Mouse (Mus musculus) stomach, postnatal 0 days (tissue): ENCODE measurements around the gene Vdr. TPM values are rescaled to one million over a fixed set of nuclear protein-coding genes. Genes with fewer than 3 reads are reported as not detected.

Experiments
- ATAC-seq: fragments of 200-750 bp; cut with Nextera tagmentation; 2 replicates; pipeline ENCODE4 v1.8.0; 2017; ENCODE audit not compliant: low FRiP score, low TSS enrichment
- DNase-seq: peaks from one replicate; pipeline ENCODE4 v3.0.0-alpha.2; 2016; ENCODE audit warnings: low spot score
- H3K27ac ChIP-seq: fragments of 300-500 bp; sonication (generic); replicated peaks from 2 replicates; pipeline ENCODE4 v1.5.1; 2014; ENCODE audit warnings: mild to moderate bottlenecking, control low read depth
- H3K27me3 ChIP-seq: fragments of 300-500 bp; sonication (generic); 2 replicates; pipeline ENCODE4 v1.6.1; 2014; ENCODE audit warnings: low read length; ENCODE audit not compliant: control insufficient read depth, insufficient read depth
- H3K36me3 ChIP-seq: fragments of 300-500 bp; sonication (generic); 2 replicates; pipeline ENCODE4 v1.6.1; 2014; ENCODE audit warnings: low read length, mixed read lengths; ENCODE audit not compliant: control insufficient read depth, insufficient read depth
- H3K4me1 ChIP-seq: fragments of 300-500 bp; sonication (generic); replicated peaks from 2 replicates; pipeline ENCODE4 v1.6.1; 2014; ENCODE audit warnings: antibody characterized with exemption; ENCODE audit not compliant: control insufficient read depth, insufficient read depth
- H3K4me2 ChIP-seq: fragments of 300-500 bp; sonication (generic); replicated peaks from 2 replicates; pipeline ENCODE4 v1.6.1; 2014; ENCODE audit warnings: low read depth, mild to moderate bottlenecking, control low read depth, moderate library complexity
- H3K4me3 ChIP-seq: fragments of 300-500 bp; sonication (generic); 2 replicates; pipeline ENCODE4 v1.5.1; 2014; ENCODE audit warnings: low read depth, low read length, control low read depth
- H3K9ac ChIP-seq: fragments of 300-500 bp; sonication (generic); 2 replicates; pipeline ENCODE4 v1.6.1; 2014; ENCODE audit warnings: mild to moderate bottlenecking, low read length, control low read depth, mixed read lengths
- H3K9me3 ChIP-seq: fragments of 300-500 bp; sonication (generic); 2 replicates; pipeline ENCODE4 v1.6.1; 2016; ENCODE audit warnings: low read length; ENCODE audit not compliant: control insufficient read depth
- CTCF ChIP-seq: IDR thresholded peaks from 2 replicates; pipeline ENCODE4 v1.5.1; 2016; ENCODE audit warnings: antibody characterized with exemption, low read depth, mild to moderate bottlenecking, moderate library complexity
- EP300 ChIP-seq: optimal IDR thresholded peaks from 2 replicates; pipeline ENCODE3; 2016; ENCODE audit warnings: antibody characterized with exemption
- WGBS: fragments of 180-500 bp; shearing (Covaris S2); extraction: QIAGEN DNeasy Blood & Tissue Kit; methylation state at CpG from one replicate; pipeline ENCODE4 v1.1.7; 2014; 5-methylcytosine and 5-hydroxymethylcytosine counted together
- polyA plus RNA-seq: library from polyadenylated mRNA; unstranded; fragments of >200 nt; fragmentation: Nextera tagmentation; extraction: Ambion mirVana; gene quantifications from 2 replicates; pipeline ENCODE4 v1.2.1, GENCODE M21; 2015

The Vdr gene
- polyA plus RNA-seq, 1 experiment from 2014 or later, result 1.4 TPM

- Histone ChIP-seq H3K27me3 (no peaks in the 10 kb centered on the region), H3K4me1 (peaks cover 4% of the 10 kb centered on the region; the same call in 1 of the 2 replicates), H3K9me3 (no peaks in the 10 kb centered on the region), H3K36me3 (peaks cover 18% of the 10 kb centered on the region), H3K27ac (no peak overlapping the region), H3K9ac (no peak overlapping the region), H3K4me3 (no peak overlapping the region), H3K4me2 (no peak overlapping the region)
- DNase-seq (no peak), ATAC-seq (no peak)
- TF ChIP-seq EP300 (no peak), CTCF (no peak)
- 81% methylated on average over 14 of the region's 14 CpGs for WGBS
Measured at GRCm38 (mm10) chr15:97809206-97809605, 101.2 kb downstream of the Vdr start.

- Histone ChIP-seq H3K4me1 (peaks cover 3% of the 10 kb centered on the region; the same call in 1 of the 2 replicates), H3K9ac (no peak overlapping the region), H3K4me3 (no peak overlapping the region), H3K9me3 (no peaks in the 10 kb centered on the region), H3K27me3 (no peaks in the 10 kb centered on the region), H3K36me3 (peaks cover 18% of the 10 kb centered on the region), H3K4me2 (no peak overlapping the region), H3K27ac (no peak overlapping the region)
- TF ChIP-seq EP300, result no peak
- TF ChIP-seq CTCF, result no peak
- ATAC-seq, result no peak
- no peak for DNase-seq
- 91% methylated on average over 14 of the region's 14 CpGs for WGBS
Measured at GRCm38 (mm10) chr15:97808532-97808931, 101.9 kb downstream of the Vdr start.

DNA sequence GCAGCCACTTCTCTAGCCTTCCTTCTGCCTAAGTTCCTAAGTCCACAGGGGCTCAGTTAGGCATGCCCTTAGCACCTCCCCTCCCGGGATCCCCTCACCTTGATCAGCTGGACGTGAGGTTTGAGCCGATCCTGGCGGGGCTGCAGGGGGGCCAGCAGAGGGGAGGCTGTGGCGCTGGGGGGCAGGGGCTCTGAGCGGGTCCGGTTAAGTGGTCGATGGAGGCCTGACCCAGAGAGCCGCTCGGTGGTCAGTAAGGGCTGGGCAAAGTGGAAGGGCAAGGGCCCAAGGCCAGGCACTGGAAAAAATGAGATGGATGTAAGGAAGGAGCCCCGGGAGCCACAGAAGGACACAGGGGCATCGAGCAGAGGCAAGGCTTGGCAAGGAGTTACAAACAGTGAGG lies 102.6 kb downstream of the Vdr start:
- H3K9ac ChIP-seq, result no peak overlapping the region
- TF ChIP-seq EP300 (no peak), CTCF (no peak)
- WGBS, result 82% methylated on average over 12 of the region's 12 CpGs
- H3K4me2 ChIP-seq, result no peak overlapping the region
- no peaks in the 10 kb centered on the region for H3K27me3 ChIP-seq
- H3K4me3 ChIP-seq, result no peak overlapping the region
- H3K4me1 ChIP-seq, result no peaks in the 10 kb centered on the region
- no peak for ATAC-seq
- no peaks in the 10 kb centered on the region for H3K9me3 ChIP-seq
- DNase-seq, result no peak
- H3K27ac ChIP-seq, result no peak overlapping the region
- H3K36me3 ChIP-seq, result peaks cover 18% of the 10 kb centered on the region

Other genes with a start within 250 kb of the Vdr start
- gene Rpap3, start 204.8 kb downstream of the Vdr start, polyA plus RNA-seq, result 13.3 and 13.9 TPM in 2 replicates
- 37.0 and 38.3 TPM in 2 replicates for gene Endou, start 179.3 kb downstream of the Vdr start, polyA plus RNA-seq
- 3.2 and 4.2 TPM in 2 replicates for gene Rapgef3, start 142.7 kb downstream of the Vdr start, polyA plus RNA-seq
- gene Slc48a1, start 132.1 kb downstream of the Vdr start, polyA plus RNA-seq, result 36.7 and 40.7 TPM in 2 replicates
- 8.0 and 9.4 TPM in 2 replicates for gene Hdac7, start 66.1 kb downstream of the Vdr start, polyA plus RNA-seq
- 33.1 and 39.8 TPM in 2 replicates for gene Tmem106c, start 53.6 kb upstream of the Vdr start, polyA plus RNA-seq
- gene Col2a1, start 94.1 kb upstream of the Vdr start, polyA plus RNA-seq, result 0.05 and 0.21 TPM in 2 replicates
- 15.5 and 16.7 TPM in 2 replicates for gene Pfkm, start 182.0 kb upstream of the Vdr start, polyA plus RNA-seq
- gene Senp1, start 183.1 kb upstream of the Vdr start, polyA plus RNA-seq, result 10.0 and 10.8 TPM in 2 replicates